Mouse (Mus musculus) hindbrain, embryonic 11.5 days (tissue): ENCODE results near the gene Btbd9. TPM values are rescaled to one million over a fixed set of nuclear protein-coding genes. Genes with fewer than 3 reads are reported as not detected.

Source experiments
- ATAC-seq: fragments of 200-750 bp; cut with Nextera tagmentation; 2 replicates; pipeline ENCODE4 v1.8.0; 2017; ENCODE audit warnings: mild to moderate bottlenecking, moderate TSS enrichment, moderate library complexity; ENCODE audit not compliant: low FRiP score
- DNase-seq: peaks from one replicate; pipeline ENCODE4 v3.0.0-alpha.2; 2015; ENCODE audit warnings: low spot score
- H3K27ac ChIP-seq: fragments of 300-500 bp; sonication (generic); 2 replicates; pipeline ENCODE4 v1.5.1; 2014; ENCODE audit warnings: mild to moderate bottlenecking, low read depth, low read length
- H3K27me3 ChIP-seq: fragments of 300-500 bp; sonication (generic); 2 replicates; pipeline ENCODE4 v1.6.1; 2014; ENCODE audit warnings: mild to moderate bottlenecking, low read length, moderate library complexity, mixed read lengths; ENCODE audit not compliant: control insufficient read depth, insufficient read depth
- H3K36me3 ChIP-seq: fragments of 300-500 bp; sonication (generic); 2 replicates; pipeline ENCODE4 v1.6.1; 2014; ENCODE audit warnings: mild to moderate bottlenecking, low read length, moderate library complexity, mixed read lengths; ENCODE audit not compliant: control insufficient read depth, insufficient read depth
- H3K4me1 ChIP-seq: fragments of 300-500 bp; sonication (generic); replicated peaks from 2 replicates; pipeline ENCODE4 v1.6.1; 2014; ENCODE audit warnings: low read length, mixed read lengths; ENCODE audit not compliant: control insufficient read depth, insufficient read depth
- H3K4me2 ChIP-seq: fragments of 300-500 bp; sonication (generic); replicated peaks from 2 replicates; pipeline ENCODE4 v1.6.1; 2014; ENCODE audit warnings: mild to moderate bottlenecking, low read depth, low read length
- H3K4me3 ChIP-seq: fragments of 300-500 bp; sonication (generic); 2 replicates; pipeline ENCODE4 v1.5.1; 2014; ENCODE audit warnings: low read depth, low read length
- H3K9ac ChIP-seq: fragments of 300-500 bp; sonication (generic); 2 replicates; pipeline ENCODE4 v1.6.1; 2014; ENCODE audit warnings: low read depth, low read length
- H3K9me3 ChIP-seq: fragments of 300-500 bp; sonication (generic); 2 replicates; pipeline ENCODE4 v1.6.1; 2016; ENCODE audit warnings: low read length; ENCODE audit not compliant: control insufficient read depth
- WGBS: fragments of 180-500 bp; shearing (Covaris S2); extraction: QIAGEN DNeasy Blood & Tissue Kit; methylation state at CpG from one replicate; pipeline ENCODE4 v1.1.7; 2014; 5-methylcytosine and 5-hydroxymethylcytosine counted together
- polyA plus RNA-seq: library from polyadenylated mRNA; unstranded; fragments of >200 nt; fragmentation: Nextera tagmentation; extraction: Ambion mirVana; gene quantifications from 2 replicates; pipeline ENCODE4 v1.2.1, GENCODE M21; 2014

The Btbd9 gene
- polyA plus RNA-seq, 1 experiment from 2014 or later, result 63.0 TPM

DNA sequence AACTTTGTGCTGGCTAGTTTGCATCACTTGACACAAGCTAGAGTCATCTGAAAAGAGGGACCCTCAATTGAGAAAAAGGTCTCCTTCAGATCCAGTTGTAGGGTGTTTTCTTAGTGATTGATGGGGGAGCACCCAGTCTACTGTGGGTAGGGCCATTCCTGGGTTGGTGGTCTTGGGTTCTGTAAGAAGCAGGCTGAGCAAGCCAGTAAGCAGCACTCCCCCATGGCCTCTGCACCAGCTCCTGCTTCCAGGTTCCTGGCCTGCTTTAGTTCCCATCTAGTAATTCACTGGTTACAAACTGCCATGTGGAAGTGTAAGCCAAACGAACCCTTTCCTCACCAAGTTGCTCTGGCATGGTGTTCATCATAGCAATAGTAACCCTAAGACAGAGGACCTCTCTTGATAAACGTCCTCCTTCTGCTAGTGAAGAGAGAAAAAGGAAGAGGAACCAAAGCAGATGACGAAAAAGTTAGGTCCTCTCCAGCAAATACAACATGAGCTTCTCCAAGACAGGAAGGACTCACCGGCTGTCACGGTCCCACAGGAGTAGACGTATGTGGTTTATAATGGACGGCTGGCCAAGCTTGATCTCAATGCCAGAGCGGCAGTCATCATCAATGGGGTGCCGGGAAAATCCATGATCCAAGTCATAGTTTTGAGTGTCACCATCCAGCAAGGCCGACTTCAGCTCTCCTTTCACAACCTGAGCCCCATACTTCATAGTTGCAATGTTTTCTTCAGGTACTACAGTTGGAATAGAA, 59.5 kb downstream of the Btbd9 start:
- DNase-seq, result no peak
- whole genome bisulfite sequencing, result 94% methylated on average over 10 of the region's 10 CpGs
- Histone ChIP-seq H3K27ac (no peak overlapping the region), H3K9ac (no peak overlapping the region), H3K36me3 (no peaks in the 10 kb centered on the region), H3K4me1 (no peaks in the 10 kb centered on the region), H3K4me3 (no peak overlapping the region), H3K9me3 (no peaks in the 10 kb centered on the region), H3K27me3 (no peaks in the 10 kb centered on the region), H3K4me2 (no peak overlapping the region)
- no peak for ATAC-seq

DNA sequence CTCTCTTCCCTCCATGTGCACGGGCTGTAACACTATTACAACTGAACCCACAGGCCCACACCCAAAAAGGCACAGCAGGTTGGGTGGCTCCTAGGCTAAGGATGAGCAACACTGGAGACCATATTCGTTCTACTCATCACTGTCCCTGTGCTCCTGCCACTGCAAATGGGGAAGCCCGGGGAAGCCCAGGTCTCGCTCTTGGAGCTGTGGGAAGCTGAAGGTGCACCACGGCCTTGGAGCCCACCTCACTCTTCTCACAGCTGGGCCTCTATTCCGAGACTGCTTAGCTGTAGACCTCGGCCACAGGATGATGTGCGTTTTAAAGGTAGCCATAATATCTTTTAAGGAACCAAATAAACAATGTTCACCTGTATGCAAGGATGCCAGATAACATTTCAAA, 60.9 kb downstream of the Btbd9 start:
- H3K9me3 ChIP-seq, result no peaks in the 10 kb centered on the region
- no peak overlapping the region for H3K4me2 ChIP-seq
- no peak overlapping the region for H3K9ac ChIP-seq
- DNase-seq, result no peak
- no peaks in the 10 kb centered on the region for H3K4me1 ChIP-seq
- no peaks in the 10 kb centered on the region for H3K27me3 ChIP-seq
- H3K4me3 ChIP-seq, result no peak overlapping the region
- no peak overlapping the region for H3K27ac ChIP-seq
- ATAC-seq, result no peak
- WGBS, result 90% methylated on average over 8 of the region's 8 CpGs
- H3K36me3 ChIP-seq, result no peaks in the 10 kb centered on the region

DNA sequence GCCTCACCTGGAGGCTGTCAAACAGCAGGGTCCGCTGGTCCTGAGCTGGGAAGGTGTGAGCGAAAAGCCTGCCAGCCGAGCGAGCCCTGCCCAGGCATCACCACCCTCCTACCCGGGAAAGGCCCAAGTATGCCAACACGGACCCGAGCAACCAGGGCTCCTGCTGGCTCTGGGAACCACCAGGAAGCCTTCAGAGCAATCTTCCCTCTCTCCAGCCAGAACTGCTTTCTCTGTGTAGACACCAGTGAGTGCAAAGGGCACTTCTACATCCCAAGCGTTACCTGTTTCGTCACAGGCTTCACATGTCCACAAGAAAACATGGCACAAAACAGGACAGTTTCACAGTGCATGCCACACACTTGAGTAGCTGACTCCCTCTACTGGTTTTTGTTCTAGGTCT, 63.3 kb downstream of the Btbd9 start:
- Histone ChIP-seq H3K9me3 (no peaks in the 10 kb centered on the region), H3K4me2 (no peak overlapping the region), H3K4me1 (no peaks in the 10 kb centered on the region), H3K27me3 (no peaks in the 10 kb centered on the region), H3K4me3 (no peak overlapping the region), H3K27ac (no peak overlapping the region), H3K9ac (no peak overlapping the region), H3K36me3 (no peaks in the 10 kb centered on the region)
- DNase-seq (no peak), ATAC-seq (no peak)
- 95% methylated on average over 9 of the region's 9 CpGs for WGBS

DNA sequence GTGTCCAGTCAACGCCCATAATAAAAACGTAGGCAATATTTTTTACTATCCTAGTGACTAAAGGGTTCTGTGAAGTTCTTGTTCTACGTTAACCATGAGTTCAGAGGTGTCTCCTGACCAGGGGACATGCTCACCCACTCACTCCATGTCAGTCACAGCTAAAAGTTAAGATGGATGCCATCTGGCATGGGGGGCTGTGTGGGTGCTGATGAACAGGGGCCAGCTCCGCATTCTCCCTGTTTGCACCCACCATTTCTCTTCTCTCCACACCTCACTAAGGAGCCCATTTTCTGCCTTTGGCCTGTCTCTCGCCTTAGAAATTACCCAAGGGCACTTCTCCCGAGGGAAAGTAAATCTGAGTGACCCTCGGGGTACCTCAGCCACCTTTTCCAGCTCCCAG, 63.8 kb downstream of the Btbd9 start:
- Histone ChIP-seq H3K4me3 (no peak overlapping the region), H3K4me1 (no peaks in the 10 kb centered on the region), H3K9ac (no peak overlapping the region), H3K36me3 (no peaks in the 10 kb centered on the region), H3K27me3 (no peaks in the 10 kb centered on the region), H3K9me3 (no peaks in the 10 kb centered on the region), H3K4me2 (no peak overlapping the region), H3K27ac (no peak overlapping the region)
- no peak for ATAC-seq
- 90% methylated on average over 7 of the region's 7 CpGs for WGBS
- DNase-seq, result no peak

DNA sequence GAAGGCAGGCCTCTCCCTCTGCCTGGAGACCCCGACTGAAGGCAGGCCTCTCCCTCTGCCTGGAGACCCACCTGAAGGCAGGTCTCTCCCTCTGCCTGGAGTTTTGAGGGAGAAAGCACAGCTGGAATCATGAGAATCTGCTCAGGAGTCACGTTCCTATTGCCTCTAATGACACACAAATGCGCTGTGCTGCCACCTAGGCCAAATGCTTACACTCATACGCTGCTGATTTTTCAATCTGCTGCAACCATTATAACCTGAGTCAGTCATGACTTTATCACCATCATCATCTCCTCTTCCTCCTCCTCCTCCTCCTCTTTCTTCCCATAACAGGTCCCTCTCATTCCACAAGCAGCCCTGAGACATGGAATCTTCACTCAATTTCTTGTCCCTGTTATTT, 64.3 kb downstream of the Btbd9 start:
- ATAC-seq (no peak), DNase-seq (no peak)
- no peaks in the 10 kb centered on the region; the same call in 1 of the 2 replicates for H3K4me1 ChIP-seq
- H3K36me3 ChIP-seq, result no peaks in the 10 kb centered on the region
- WGBS, result 81% methylated on average over 4 of the region's 4 CpGs
- no peak overlapping the region for H3K4me2 ChIP-seq
- H3K4me3 ChIP-seq, result no peak overlapping the region
- no peaks in the 10 kb centered on the region for H3K27me3 ChIP-seq
- no peak overlapping the region for H3K27ac ChIP-seq
- no peaks in the 10 kb centered on the region for H3K9me3 ChIP-seq
- no peak overlapping the region for H3K9ac ChIP-seq

DNA sequence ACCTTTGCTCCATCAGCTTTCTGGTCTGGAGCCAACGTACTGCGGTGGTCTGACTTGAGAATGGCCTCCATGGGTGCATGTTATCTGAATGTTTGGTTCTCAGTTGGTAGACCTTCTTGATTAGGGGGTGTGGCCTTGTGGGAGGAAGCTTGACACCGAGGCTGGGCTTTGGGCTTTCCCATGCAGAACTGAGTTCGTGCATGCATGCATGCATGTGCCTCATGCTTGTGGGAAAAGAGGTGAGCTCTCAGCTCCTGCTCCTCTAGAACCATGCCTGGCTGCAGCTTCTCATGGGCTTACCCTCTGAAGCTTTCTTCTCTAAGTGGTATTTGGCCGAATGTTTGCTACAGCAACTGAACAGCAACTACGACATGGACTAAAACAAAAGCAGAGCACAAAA, 64.9 kb downstream of the Btbd9 start:
- Histone ChIP-seq H3K36me3 (no peaks in the 10 kb centered on the region), H3K27me3 (no peaks in the 10 kb centered on the region), H3K4me3 (no peak overlapping the region), H3K9ac (no peak overlapping the region), H3K4me1 (no peaks in the 10 kb centered on the region; the same call in 1 of the 2 replicates), H3K9me3 (no peaks in the 10 kb centered on the region), H3K27ac (no peak overlapping the region), H3K4me2 (no peak overlapping the region)
- WGBS, result 80% methylated on average over 6 of the region's 6 CpGs
- DNase-seq (no peak), ATAC-seq (no peak)

DNA sequence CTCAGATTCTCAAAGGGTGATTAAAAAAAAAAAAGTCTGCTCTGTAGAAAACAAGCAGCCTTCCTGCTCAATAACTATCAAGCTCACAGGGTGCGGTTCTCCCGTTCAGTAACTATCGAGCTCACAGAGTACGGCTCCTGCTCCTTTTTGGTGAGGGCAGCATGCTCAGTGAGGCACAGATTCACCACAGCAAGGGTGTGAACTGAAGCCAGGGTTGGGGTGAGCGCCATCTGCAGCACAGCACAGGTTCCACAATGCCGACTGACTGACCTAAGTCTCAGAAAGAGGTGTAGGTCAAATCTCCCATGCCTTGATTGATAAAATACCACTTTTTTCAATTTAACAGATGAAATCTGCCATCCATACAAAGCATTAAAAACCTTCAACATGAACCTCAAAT, 66.1 kb downstream of the Btbd9 start:
- WGBS, result 69% methylated on average over 6 of the region's 6 CpGs
- no peaks in the 10 kb centered on the region for H3K36me3 ChIP-seq
- no peaks in the 10 kb centered on the region for H3K27me3 ChIP-seq
- H3K9ac ChIP-seq, result no peak overlapping the region
- H3K9me3 ChIP-seq, result no peaks in the 10 kb centered on the region
- no peak overlapping the region for H3K4me3 ChIP-seq
- ATAC-seq, result no peak
- no peaks in the 10 kb centered on the region; the same call in 1 of the 2 replicates for H3K4me1 ChIP-seq
- no peak overlapping the region for H3K4me2 ChIP-seq
- DNase-seq, result no peak
- no peak overlapping the region for H3K27ac ChIP-seq

DNA sequence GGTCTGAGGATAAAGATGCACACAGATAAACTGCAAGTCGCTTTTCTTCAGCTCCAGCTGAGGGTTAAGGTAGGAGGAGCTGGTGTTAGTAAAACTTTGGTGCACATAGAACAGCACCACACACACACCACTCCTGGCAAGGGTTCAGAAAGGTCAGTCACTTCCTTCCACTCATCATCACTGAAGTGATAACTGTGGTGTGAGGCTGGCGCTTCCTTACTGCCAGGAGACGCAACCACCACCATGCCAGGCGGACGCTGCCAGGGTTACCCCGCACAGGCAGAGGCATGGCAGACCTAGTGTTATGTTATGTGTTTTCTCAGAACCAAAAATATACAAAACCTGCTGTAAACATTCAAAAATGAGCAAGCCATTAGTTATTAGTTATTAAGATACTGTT, 66.6 kb downstream of the Btbd9 start:
- DNase-seq, result no peak
- no peak overlapping the region for H3K27ac ChIP-seq

More for the DNA sequence above, 66.6 kb downstream of the Btbd9 start:
- Histone ChIP-seq H3K4me1 (no peaks in the 10 kb centered on the region; the same call in 1 of the 2 replicates), H3K36me3 (no peaks in the 10 kb centered on the region), H3K4me3 (no peak overlapping the region), H3K9me3 (no peaks in the 10 kb centered on the region), H3K4me2 (no peak overlapping the region), H3K9ac (no peak overlapping the region), H3K27me3 (no peaks in the 10 kb centered on the region)
- no peak for ATAC-seq
- 91% methylated on average over 6 of the region's 6 CpGs for WGBS
